15 mouse cellular contexts compared by ENCODE assay signal in the genomic region with DNA sequence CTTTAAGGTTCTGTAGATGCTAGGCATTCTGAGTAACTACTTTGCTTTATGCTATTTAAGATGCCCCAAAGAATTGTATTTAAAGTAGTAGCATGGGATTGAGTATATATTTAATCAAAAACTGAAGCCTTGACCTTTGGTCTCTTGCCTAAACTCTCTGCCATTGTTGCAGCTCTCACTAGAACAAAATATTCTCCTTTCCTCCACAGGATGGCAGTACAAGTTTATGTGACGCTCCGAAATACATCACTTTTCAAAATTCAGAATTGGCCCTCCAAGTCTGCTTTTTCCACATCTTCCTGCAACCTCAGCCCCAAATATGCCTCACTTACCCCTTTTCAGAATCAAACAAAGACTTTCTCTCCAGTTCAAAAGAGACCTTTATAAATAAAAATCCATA.
DNase-seq lines count a peak whose midpoint lies in the region; ATAC-seq lines count a peak whose summit lies in the region.
"Had no signal": no experiment of that assay in that cellular context is flagged by ENCODE, and none has a peak within 500 bp of the region (broad histone marks: within the 10 kb centered on the region; RNA-seq: fewer than 3 reads in every experiment).

No protein-coding gene starts in this region.

- ATAC-seq in forebrain, embryonic 14.5 days: no peak
- 0 out of 2 replicates have a peak, but pooled peaks have one; percentile 12 for ATAC-seq in midbrain, embryonic 16.5 days
- ATAC-seq: lung, postnatal 0 days had no signal

- H3K27me3 ChIP-seq in forebrain, embryonic 14.5 days (replicated peaks; ENCODE audit: control insufficient read depth, insufficient read depth, low read length): no peaks in the 10 kb centered on the region
- no peaks in the 10 kb centered on the region for H3K27me3 ChIP-seq in forebrain, embryonic 10.5 days (ENCODE audit: poor library complexity, severe bottlenecking)
- H3K27me3 ChIP-seq in midbrain, embryonic 16.5 days (ENCODE audit: control insufficient read depth, insufficient read depth, low read depth, low read length): no peaks in the 10 kb centered on the region

- no peak overlapping the region for H3K4me2 ChIP-seq in forebrain, embryonic 14.5 days (ENCODE audit: low read length)
- H3K4me2 ChIP-seq in midbrain, embryonic 16.5 days (ENCODE audit: low read length): no peak overlapping the region

- no peaks in the 10 kb centered on the region for H3K9me3 ChIP-seq in forebrain, embryonic 14.5 days (replicated peaks; ENCODE audit: control insufficient read depth, low read length)
- no peaks in the 10 kb centered on the region for H3K9me3 ChIP-seq in forebrain, embryonic 10.5 days
- H3K9me3 ChIP-seq in midbrain, embryonic 16.5 days (replicated peaks; ENCODE audit: control insufficient read depth, low read length, poor library complexity, severe bottlenecking): no peaks in the 10 kb centered on the region

- no peak overlapping the region for H3K27ac ChIP-seq in forebrain, embryonic 14.5 days (ENCODE audit: low read depth, low read length)
- no peak overlapping the region for H3K27ac ChIP-seq in forebrain, embryonic 10.5 days
- H3K27ac ChIP-seq in midbrain, embryonic 16.5 days (ENCODE audit: low read length): no peak overlapping the region

- H3K4me3 ChIP-seq in forebrain, embryonic 14.5 days (ENCODE audit: low read depth, low read length): no peak overlapping the region
- H3K4me3 ChIP-seq in forebrain, embryonic 10.5 days: no peak overlapping the region
- H3K4me3 ChIP-seq in midbrain, embryonic 16.5 days (ENCODE audit: low read depth, low read length): no peak overlapping the region

- peaks cover 9% of the 10 kb centered on the region; the same call in 1 of the 2 replicates for H3K4me1 ChIP-seq in forebrain, embryonic 14.5 days (ENCODE audit: control insufficient read depth, insufficient read depth, low read length)
- peaks cover 15% of the 10 kb centered on the region for H3K4me1 ChIP-seq in forebrain, embryonic 10.5 days
- no peaks in the 10 kb centered on the region for H3K4me1 ChIP-seq in midbrain, embryonic 16.5 days (ENCODE audit: control insufficient read depth, insufficient read depth, low read length)

- H3K36me3 ChIP-seq in forebrain, embryonic 14.5 days (ENCODE audit: control insufficient read depth, insufficient read depth, low read length): no peaks in the 10 kb centered on the region
- no peaks in the 10 kb centered on the region for H3K36me3 ChIP-seq in forebrain, embryonic 10.5 days (replicated peaks)
- no peaks in the 10 kb centered on the region for H3K36me3 ChIP-seq in midbrain, embryonic 16.5 days (ENCODE audit: control insufficient read depth, insufficient read depth, low read length)

- H3K9ac ChIP-seq in forebrain, embryonic 14.5 days (ENCODE audit: low read length): no peak overlapping the region
- no peak overlapping the region for H3K9ac ChIP-seq in midbrain, embryonic 16.5 days (ENCODE audit: low read depth, low read length)

- 42% methylated on average over 2 of the region's 2 CpGs for WGBS in forebrain, embryonic 14.5 days
- WGBS in forebrain, embryonic 10.5 days: 57% methylated on average over 2 of the region's 2 CpGs
- WGBS in midbrain, embryonic 16.5 days: 40% methylated on average over 2 of the region's 2 CpGs

- DNase-seq in forebrain, embryonic 14.5 days (ENCODE audit: low spot score): peak; percentile 64
- DNase-seq in forebrain, embryonic 10.5 days (ENCODE audit: extremely low spot score, low spot score): no peak
- peak; percentile 18 to 41 for DNase-seq in left cerebral cortex, postnatal 25 days (ENCODE audit: low spot score in 2 of 2)
- no peak for DNase-seq in left cerebral cortex, postnatal 4 days
- DNase-seq in brain, adult 2 months (ENCODE audit: low read depth, low spot score): peak; percentile 44
- no peak for DNase-seq in spleen, adult 18-20 months
- DNase-seq in neural tube, embryonic 10.5 days (ENCODE audit: extremely low spot score, low spot score): no peak
- DNase-seq: B cell, adult 2 months; cerebellum, postnatal 36 days; heart, adult 18-20 months; heart, postnatal 4 days; kidney, postnatal 4 days; thymus, adult 2 months had no signal

- intact Hi-C loops in left cerebral cortex, postnatal 25 days (cut with DNase I): loop anchor here (2.0 to 10.0 kb wide), 2 partner anchors 1726 to 1926 kb away; a partner anchor contains a TSS
- intact Hi-C loops in left cerebral cortex, postnatal 4 days (cut with DNase I): loop anchor here (5.0 kb wide), 2 partner anchors 1724 to 1924 kb away; a partner anchor contains a TSS

Comparison
In these comparisons a context has a peak if more than half of its experiments do, and no peak if none do; other contexts are left out.
1. DNase-seq: peak in forebrain, embryonic 14.5 days (single experiment), left cerebral cortex, postnatal 25 days (2 of 2) and brain, adult 2 months (single experiment); none in forebrain, embryonic 10.5 days (single experiment), left cerebral cortex, postnatal 4 days (single experiment), spleen, adult 18-20 months (0 of 2) and neural tube, embryonic 10.5 days (single experiment).